Mouse (Mus musculus) heart, embryonic 11.5 days (tissue): ENCODE data around the gene Hpse. TPM values are rescaled to one million over a fixed set of nuclear protein-coding genes. Genes with fewer than 3 reads are reported as not detected.

Experiments
- polyA plus RNA-seq: library from polyadenylated mRNA; unstranded; fragments of >200 nt; fragmentation: Nextera tagmentation; extraction: Ambion mirVana; gene quantifications from 2 replicates; pipeline ENCODE4 v1.2.1, GENCODE M21; 2014

Hpse gene
- polyA plus RNA-seq, 1 experiment from 2014 or later, result 1.1 TPM

Other genes starting within 250 kb of the Hpse start
- 13.0 and 14.1 TPM in 2 replicates for gene Lin54, start 219.1 kb downstream of the Hpse start, polyA plus RNA-seq
- 165 and 180 TPM in 2 replicates for gene Cops4, start 201.4 kb downstream of the Hpse start, polyA plus RNA-seq
- 7.1 and 8.2 TPM in 2 replicates for gene Plac8, start 147.5 kb downstream of the Hpse start, polyA plus RNA-seq
- gene Coq2, start 44.6 kb downstream of the Hpse start, polyA plus RNA-seq, result 64.3 and 70.8 TPM in 2 replicates
- gene Helq, start 78.9 kb upstream of the Hpse start, polyA plus RNA-seq, result 13.1 and 15.3 TPM in 2 replicates
- 137 and 158 TPM in 2 replicates for gene Mrps18c, start 78.9 kb upstream of the Hpse start, polyA plus RNA-seq
- gene Abraxas1, start 101.2 kb upstream of the Hpse start, polyA plus RNA-seq, result 22.2 and 33.8 TPM in 2 replicates
- 6.9 and 7.4 TPM in 2 replicates for gene Gpat3, start 126.0 kb upstream of the Hpse start, polyA plus RNA-seq